Mouse (Mus musculus) adipocyte (in vitro differentiated cells): Measurements from ENCODE around the gene Bag6.

Experiments used
- DNase-seq: peaks from one replicate; pipeline ENCODE4 v3.0.0-alpha.2; 2016; ENCODE audit warnings: low spot score

Bag6 gene

DNA sequence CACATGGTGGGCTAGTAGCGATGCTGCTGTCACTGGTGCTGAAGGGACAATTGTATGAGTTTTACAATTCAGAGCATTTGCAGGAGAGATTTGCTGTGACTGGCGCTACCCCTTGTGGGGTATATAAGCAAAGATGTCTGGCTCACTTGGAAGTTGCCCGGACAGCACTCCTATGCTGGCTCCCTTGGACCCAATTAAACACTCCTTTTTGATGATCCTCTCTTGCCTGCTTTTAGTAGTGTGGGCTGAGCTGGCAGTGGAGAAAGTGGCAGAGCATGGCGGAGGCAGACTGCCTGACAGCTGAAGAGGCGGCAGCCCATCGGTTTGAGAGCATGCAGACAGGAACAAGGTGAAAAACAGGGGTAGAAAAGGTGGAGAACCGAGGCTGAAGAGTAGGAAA lies 32.8 kb downstream of the Bag6 start:
- DNase-seq = no peak

DNA sequence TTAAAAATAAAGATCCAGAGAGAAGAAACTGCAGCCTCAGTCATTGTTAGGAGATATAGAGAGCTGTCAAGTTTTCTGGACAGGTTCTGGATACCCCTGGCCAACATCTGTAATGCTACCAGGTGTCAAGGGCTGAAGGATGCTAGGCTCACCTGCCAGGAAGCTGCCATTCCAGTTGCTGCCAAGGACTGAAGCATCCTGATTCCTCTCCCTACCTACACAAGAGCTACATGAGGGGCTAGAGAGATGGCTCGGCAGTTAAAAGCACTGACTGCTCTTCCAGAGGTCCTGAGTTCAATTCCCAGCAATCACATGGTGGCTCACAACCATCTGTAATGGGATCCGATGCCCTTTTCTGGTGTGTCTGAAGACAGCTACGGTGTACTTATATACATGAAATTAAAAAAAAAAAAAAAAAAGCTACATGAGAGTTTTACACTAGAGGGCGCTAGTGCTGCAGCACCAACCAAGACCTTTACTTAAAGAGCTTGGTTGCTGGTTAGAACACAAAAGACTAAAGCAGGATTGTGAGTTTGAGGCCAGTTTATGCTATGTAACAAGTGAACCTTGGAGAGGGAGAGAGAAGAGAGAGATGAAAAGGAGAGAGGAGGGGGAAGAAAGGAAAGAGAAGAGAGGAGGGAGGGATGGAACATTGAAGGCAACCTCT lies 33.7 kb downstream of the Bag6 start:
- peak; percentile 74 for DNase-seq

- no peak for DNase-seq
Observed at GRCm38 (mm10) chr17:35172445-35173234, 37.7 kb downstream of the Bag6 start.

DNA sequence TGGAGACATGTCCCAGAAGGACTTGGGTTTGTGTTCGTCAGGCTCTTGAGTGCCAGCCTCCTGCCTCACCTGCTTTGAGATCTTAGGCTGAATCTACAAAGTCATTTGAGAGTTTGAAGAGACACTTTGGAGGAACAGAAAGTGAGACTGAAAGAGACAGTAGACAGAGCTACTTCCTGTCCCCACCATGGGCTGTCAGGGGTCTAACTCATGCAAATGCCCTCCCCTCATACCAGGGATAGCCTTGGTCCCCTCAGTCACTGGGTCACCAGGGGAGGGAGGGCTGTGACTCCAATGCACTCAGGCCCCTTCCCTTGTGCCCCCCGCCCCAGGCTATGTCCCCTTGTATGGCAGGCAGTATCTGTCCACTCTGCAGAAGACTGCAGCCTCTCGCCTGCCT lies 38.4 kb downstream of the Bag6 start:
- no peak for DNase-seq

GRCm38 (mm10) chr17:35174201-35174977 lies 39.4 kb downstream of the Bag6 start:
- DNase-seq = no peak

- no peak for DNase-seq
Observed at GRCm38 (mm10) chr17:35175382-35175781, 40.4 kb downstream of the Bag6 start.

DNA sequence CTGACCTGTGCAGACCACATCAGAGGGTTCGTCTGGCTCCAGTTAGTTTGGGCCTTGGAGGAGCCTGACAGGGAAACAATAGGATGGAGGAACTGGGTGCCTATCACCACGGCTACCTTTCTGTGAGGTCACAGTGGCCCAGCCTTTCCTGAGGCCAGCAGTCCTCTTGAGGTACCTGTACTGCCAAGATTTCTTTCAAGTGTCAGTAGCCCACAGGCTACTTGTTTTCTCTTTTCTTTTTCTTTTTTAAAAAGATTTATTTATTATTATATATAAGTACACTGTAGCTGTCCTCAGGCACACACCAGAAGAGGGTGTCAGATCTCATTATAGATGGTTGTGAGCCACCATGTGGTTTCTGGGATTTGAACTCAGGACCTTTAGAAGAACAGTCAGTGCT lies 41.0 kb downstream of the Bag6 start, which contains the start of gene Aif1:
Gene Aif1 (minus strand): TSS at position 101 of the 400 bp plus-strand sequence.
- DNase-seq = no peak

DNA sequence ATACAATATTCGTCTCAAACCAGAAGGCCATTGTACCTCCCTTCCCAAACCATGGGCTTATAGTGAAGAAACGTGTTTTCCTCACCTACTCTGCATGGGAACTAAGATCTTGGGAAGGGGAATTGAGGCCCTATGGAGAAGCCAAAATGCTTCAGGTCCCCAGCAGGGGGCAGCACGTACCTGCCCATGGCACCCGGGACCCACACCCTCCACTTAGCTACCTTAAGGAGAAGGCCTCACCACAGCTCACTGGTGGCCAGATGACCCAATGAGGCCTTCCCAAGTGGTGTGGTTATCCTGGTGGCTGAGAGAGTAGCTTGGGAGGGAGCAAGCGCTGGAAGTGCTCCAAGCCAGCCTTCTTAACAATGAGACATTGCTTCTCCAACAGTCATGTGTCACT lies 43.5 kb downstream of the Bag6 start:
- peak; percentile 77 for DNase-seq

DNA sequence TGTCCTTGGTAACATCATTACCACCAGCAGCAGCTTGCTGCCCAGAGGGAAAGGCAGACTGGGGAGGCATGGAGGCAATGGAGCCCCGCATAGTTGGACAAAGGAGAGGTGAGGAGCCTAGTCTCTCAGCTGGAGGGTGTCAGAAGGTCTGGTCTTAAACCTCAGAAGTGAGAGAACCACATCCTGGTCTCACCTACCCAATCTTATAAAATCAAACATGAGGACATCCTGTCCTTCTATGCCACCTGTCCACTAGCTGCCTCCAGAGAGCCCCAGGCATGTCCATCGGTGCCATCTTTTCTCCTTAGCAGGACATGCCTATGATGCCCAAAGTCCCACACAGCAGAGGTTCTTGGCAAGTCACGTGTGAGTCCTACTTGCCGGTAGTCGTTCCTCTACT lies 45.1 kb downstream of the Bag6 start:
- no peak for DNase-seq

- DNase-seq = peak; percentile 80
Observed at GRCm38 (mm10) chr17:35185639-35186611, 50.9 kb downstream of the Bag6 start.

GRCm38 (mm10) chr17:35186681-35187080 lies 51.7 kb downstream of the Bag6 start:
- DNase-seq = no peak

GRCm38 (mm10) chr17:35187345-35187744 lies 52.4 kb downstream of the Bag6 start:
- no peak for DNase-seq

DNA sequence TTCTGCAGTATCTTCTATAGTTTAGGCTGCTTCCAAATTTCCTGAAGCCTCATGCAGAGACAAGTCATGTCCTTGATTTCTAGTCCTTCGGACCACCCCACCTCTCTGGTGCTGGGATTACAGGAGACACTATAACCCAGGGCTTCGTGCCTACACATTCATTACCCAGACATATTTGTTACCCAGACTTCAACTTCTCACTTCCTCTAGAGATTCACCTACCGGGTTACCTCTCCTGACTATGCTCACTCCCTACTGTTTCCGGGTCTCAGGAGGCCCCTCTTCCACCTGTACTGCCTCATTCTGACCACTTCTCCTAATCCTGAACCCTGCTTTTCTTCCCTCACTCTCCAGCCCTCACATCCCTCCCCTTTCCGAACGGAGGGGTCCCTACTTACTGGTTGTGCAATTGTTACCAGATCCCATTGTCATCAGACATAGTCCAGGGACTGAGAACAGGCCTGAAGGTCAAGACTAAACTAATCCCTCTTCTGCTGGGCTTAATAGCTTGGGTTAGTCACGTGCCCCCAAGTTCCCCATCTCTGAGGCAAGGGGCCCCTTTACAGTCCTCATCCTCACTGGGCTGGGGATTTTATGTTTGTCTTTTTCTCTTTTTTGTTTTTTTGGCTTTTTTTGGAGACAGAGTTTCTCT lies 53.1 kb downstream of the Bag6 start, which contains the start of gene Lst1:
Gene Lst1 (minus strand): TSS at position 481 of the 652 bp plus-strand sequence.
- DNase-seq = no peak

DNA sequence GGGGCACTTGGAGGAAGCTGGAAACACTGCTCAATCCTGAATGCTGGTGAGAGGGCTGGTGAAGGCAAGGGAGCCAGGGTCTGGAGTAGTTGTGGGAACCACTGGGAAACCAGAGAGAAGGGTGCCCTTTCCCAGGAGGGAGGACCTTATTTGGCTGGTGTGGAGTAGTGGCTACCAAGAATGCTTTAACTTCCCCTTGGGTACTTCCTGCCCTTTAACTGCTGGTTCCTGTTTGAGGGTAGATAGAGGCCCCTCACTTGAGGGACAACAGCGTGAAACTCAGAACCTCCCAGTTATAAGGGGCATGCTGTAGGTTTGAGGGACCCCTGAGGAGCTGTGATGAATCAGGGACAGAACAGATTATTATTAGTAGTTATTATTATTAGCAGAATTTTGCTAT lies 54.2 kb downstream of the Bag6 start:
- no peak for DNase-seq

DNA sequence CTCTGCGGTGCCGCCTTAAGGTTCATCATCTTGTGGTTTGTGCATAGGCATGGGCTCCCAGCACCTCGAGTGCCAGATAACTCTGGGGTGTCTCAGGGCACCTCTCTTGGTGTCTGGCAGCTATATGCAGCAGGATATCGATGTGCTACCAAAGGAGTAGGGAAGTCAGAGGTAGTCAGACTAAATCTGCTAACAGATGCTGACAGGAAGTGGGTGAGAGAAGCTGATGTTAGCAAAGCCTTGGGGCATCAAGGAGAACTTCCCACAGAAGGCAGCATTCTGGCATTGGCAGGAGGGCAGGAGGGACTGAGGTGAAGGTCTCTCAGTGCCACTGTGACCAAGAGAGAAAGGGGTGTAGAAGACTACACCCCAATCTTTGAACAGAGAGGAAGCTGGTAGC lies 55.1 kb downstream of the Bag6 start:
- no peak for DNase-seq

- no peak for DNase-seq
Observed at GRCm38 (mm10) chr17:35191723-35192122, 56.7 kb downstream of the Bag6 start.

- DNase-seq = no peak
Observed at GRCm38 (mm10) chr17:35192924-35193323, 57.9 kb downstream of the Bag6 start.

DNA sequence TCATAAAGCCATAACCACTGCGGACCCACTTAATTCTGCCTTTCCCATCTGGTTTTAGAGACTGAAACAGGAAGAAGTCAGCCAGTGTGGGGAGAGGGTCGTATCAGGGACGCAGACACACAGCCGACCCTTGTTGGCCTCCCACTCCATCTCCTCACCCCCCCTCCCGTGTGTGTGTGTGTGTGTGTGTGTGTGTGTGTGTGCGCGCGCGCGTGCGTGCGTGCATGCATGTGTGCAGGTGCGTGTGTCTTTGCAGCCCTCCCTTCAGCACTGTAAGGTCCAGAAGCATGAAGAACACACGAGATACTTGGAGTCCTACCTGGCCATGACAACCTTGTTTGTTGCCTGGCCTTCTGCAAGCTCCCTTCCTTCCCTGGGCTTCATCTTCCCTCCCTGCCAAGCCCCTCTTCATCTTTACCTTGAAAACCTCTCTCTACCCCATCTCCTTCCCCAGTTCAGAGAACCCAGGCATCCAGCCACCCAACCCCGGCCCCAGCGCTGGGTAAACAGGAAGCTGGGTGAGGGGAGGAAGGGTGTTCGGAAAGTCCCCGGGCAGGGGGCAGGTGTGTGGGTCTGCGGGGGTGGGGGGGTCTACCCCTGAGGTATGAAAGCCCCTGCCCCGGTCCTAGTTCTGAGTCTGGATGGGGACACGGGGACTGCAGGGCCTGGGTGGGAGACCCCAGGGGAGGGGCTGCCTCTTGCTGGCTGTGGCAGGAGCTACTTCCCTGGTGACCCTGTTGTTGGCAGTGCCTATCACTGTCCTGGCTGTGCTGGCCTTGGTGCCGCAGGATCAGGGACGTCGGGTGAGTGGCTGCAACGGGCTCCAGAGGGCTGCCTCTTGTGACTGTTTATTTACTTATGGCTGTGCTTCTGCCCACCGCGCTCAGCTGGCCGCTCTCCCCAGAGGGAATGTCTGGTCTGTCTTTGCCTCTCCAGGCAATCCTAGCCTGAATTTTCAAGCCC lies 59.2 kb downstream of the Bag6 start, which contains the start of gene Ltb:
Gene Ltb (plus strand): TSS at position 559 of the 963 bp plus-strand sequence.
- no peak for DNase-seq

DNA sequence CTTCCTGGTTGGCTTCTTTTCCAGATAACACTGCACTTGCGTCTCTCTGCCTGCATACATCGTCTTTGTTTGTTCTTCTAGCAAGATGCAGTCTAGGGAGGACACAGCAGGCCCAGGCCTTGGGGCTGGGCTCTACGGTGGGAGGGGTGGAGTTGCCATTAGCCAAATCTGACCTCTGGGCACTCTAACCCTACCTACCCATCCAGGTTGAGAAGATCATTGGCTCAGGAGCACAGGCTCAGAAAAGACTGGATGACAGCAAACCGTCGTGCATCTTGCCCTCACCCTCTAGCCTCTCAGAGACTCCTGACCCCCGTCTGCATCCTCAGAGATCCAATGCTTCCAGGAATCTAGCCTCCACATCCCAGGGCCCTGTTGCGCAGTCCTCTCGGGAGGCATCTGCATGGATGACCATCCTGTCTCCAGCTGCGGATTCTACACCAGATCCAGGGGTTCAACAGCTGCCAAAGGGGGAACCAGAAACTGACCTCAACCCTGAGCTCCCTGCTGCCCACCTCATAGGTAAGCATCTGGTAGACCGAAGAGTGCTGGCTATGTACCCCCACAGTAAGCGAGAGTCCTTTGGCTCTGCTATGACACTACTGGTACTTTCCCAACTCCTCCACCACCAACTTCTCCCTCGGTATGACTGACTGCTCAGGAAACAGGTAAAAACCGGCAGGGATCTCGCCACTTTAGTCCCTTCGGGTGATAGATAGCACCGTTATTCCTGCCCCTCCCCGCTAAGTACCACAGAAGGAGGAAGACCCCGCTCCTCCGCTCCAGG lies 60.1 kb downstream of the Bag6 start:
- DNase-seq = no peak
